Mouse (Mus musculus) hindbrain, embryonic 14.5 days (tissue): ENCODE measurements at regions not wholly inside any gene's neighbourhood (a gene's known extent, or its start where the extent isn't known, plus 50 kb on each side); places are given as distances from the start of the nearest gene placed in this dataset.

Experiments
- ATAC-seq: fragments of 200-750 bp; cut with Nextera tagmentation; 2 replicates; pipeline ENCODE4 v1.8.0; 2017; ENCODE audit warnings: moderate number of reproducible peaks, mild to moderate bottlenecking, moderate TSS enrichment, moderate library complexity; ENCODE audit not compliant: low FRiP score
- DNase-seq: peaks from one replicate; pipeline ENCODE4 v3.0.0-alpha.2; 2015; ENCODE audit warnings: low spot score
- H3K27ac ChIP-seq: fragments of 300-500 bp; sonication (generic); 2 replicates; pipeline ENCODE4 v1.5.1; 2014; ENCODE audit warnings: mild to moderate bottlenecking, moderate library complexity
- H3K27me3 ChIP-seq: fragments of 300-500 bp; sonication (generic); 2 replicates; pipeline ENCODE4 v1.6.1; 2014; ENCODE audit warnings: mild to moderate bottlenecking, low read length, mixed read lengths; ENCODE audit not compliant: control insufficient read depth, insufficient read depth
- H3K36me3 ChIP-seq: fragments of 300-500 bp; sonication (generic); replicated peaks from 2 replicates; pipeline ENCODE4 v1.6.1; 2014; ENCODE audit not compliant: control insufficient read depth, insufficient read depth
- H3K4me1 ChIP-seq: fragments of 300-500 bp; sonication (generic); replicated peaks from 2 replicates; pipeline ENCODE4 v1.6.1; 2014; ENCODE audit warnings: antibody characterized with exemption, low read length, mixed read lengths; ENCODE audit not compliant: control insufficient read depth, insufficient read depth
- H3K4me2 ChIP-seq: fragments of 300-500 bp; sonication (generic); replicated peaks from 2 replicates; pipeline ENCODE4 v1.6.1; 2014; ENCODE audit warnings: mild to moderate bottlenecking, moderate library complexity
- H3K4me3 ChIP-seq: fragments of 300-500 bp; sonication (generic); replicated peaks from 2 replicates; pipeline ENCODE4 v1.5.1; 2014; ENCODE audit warnings: mild to moderate bottlenecking, low read length
- H3K9ac ChIP-seq: fragments of 300-500 bp; sonication (generic); 2 replicates; pipeline ENCODE4 v1.6.1; 2014
- H3K9me3 ChIP-seq: fragments of 300-500 bp; sonication (generic); 2 replicates; pipeline ENCODE4 v1.6.1; 2016; ENCODE audit warnings: low read length; ENCODE audit not compliant: control insufficient read depth
- WGBS: fragments of 180-500 bp; shearing (Covaris S2); extraction: QIAGEN DNeasy Blood & Tissue Kit; methylation state at CpG from one replicate; pipeline ENCODE4 v1.1.7; 2014; 5-methylcytosine and 5-hydroxymethylcytosine counted together

DNA sequence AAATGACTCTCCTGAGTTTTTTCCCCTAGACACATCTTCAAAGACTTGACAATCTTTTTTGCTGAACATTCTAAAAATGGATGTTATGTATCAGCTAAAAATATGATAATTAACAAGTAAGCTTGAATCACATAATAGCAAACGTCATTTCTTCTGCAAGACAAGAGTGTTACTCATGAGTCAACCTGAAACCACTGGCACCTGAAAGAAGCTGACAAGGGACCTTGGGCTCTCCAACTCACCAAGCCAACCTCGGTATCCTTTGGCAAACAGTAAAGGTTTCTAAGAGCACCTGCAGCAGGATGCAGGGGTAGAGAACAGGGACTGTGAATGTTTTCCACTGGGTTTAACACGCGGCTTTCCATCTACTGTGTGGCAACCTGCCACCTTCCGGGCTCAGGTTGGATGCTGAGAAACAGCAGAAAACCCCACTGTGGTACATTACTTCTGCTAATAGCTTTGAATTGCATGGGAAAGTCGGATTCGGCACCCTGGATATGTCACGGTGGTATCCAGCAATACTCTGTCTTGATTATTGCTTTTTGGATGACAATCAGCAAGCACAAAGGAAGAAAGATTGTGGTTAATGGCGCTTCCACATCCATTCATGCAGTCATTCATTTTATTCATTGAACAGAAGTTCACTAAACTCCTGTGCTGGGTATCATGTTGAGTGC is 305.9 kb downstream of the Lpin1 start:
- no peak overlapping the region for H3K4me3 ChIP-seq
- WGBS = 77% methylated on average over 9 of the region's 9 CpGs
- no peak; the same call in 1 of the 2 replicates for ATAC-seq
- H3K36me3 ChIP-seq = no peaks in the 10 kb centered on the region
- H3K4me2 ChIP-seq = no peak overlapping the region
- no peak overlapping the region for H3K27ac ChIP-seq
- no peaks in the 10 kb centered on the region for H3K27me3 ChIP-seq
- no peaks in the 10 kb centered on the region for H3K4me1 ChIP-seq
- no peak overlapping the region for H3K9ac ChIP-seq
- no peak for DNase-seq
- no peaks in the 10 kb centered on the region for H3K9me3 ChIP-seq

DNA sequence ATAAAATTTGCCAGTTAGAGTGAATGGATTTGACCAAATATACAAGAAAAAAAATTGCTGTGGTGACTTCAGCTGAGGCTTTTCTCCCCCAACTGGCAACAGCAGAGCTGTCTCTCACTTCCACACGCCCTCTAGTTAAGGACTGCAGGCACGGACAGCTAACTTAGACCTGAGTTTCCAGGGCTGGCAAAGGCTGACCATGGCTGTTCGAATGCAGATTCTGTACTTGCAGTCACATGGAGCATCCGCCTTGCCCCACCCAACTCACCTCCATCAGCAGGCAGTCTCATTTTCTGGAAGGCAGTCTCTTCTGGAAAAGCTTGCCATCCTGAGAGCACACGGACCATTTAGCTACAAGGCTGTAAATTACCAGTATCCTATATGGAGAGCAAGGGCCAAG is 325.7 kb downstream of the Lpin1 start:
- Histone ChIP-seq H3K27me3 (no peaks in the 10 kb centered on the region), H3K36me3 (no peaks in the 10 kb centered on the region), H3K27ac (no peak overlapping the region), H3K9me3 (no peaks in the 10 kb centered on the region), H3K9ac (no peak overlapping the region), H3K4me1 (no peaks in the 10 kb centered on the region), H3K4me2 (no peak overlapping the region), H3K4me3 (no peak overlapping the region)
- ATAC-seq (no peak), DNase-seq (no peak)
- WGBS = 87% methylated on average over 5 of the region's 5 CpGs

DNA sequence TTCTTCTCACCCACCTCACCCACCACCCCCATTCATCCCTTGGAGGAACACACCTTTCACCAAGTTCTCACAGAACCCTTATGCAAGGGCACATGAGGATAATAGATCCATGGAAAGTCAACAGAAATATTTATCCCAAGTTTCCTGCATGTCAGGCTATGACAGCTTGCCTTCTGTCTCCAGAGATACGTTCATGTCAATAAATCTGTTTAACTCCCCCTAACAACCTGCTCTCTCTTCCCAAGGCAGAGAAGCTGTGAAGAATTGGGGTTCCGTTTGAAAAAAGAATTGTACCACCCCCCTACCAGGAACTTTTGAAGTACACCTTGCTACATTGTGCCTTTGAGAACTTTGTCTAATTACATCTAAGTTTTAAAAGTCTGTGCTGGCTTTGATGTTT is 331.6 kb downstream of the Lpin1 start:
- no peaks in the 10 kb centered on the region for H3K27me3 ChIP-seq
- WGBS = 89% methylated on average over 2 of the region's 2 CpGs

DNA sequence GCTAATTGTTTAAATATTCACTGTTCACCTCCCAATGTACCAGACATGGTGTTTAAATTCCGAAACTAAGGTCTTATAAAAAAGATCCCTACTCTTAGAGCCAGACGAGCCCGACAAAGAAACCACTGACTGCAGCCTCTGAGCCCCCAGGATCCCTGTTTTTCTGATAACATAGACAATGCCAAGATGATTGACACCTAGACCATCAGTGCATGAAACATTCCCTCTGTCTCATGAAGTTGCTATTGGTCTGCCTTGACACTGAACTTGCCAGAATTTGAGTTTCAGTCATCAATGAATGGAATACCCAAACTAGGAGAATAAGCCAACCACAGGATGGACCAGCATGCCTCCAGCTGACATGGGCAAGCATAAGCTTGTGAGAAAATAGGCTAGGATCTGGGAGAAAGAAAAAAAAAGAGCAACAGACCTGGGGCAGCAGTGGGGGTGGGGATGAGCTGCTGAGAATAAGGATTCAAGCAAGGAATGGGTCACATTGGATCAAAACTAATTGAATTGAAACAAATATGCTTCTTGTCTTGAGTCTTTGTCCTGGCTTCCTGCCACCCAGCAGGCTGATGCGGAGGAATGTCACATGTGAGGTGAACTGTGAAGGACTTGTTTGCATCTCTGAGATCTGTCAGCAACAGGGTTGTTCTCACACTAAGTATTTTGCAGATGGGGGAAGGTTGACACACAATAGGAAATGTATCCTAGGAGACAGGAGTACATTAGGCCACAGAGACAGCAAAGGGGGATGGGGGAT is 333.0 kb downstream of the Lpin1 start:
- peak; percentile 61; the same call in 1 of the 2 replicates for ATAC-seq
- WGBS = 34% methylated on average over 4 of the region's 4 CpGs
- H3K4me1 ChIP-seq = no peaks in the 10 kb centered on the region
- H3K27me3 ChIP-seq = no peaks in the 10 kb centered on the region
- H3K9ac ChIP-seq = no peak overlapping the region
- H3K9me3 ChIP-seq = no peaks in the 10 kb centered on the region
- DNase-seq = peak; percentile 32
- H3K36me3 ChIP-seq = no peaks in the 10 kb centered on the region
- no peak overlapping the region for H3K4me3 ChIP-seq
- H3K4me2 ChIP-seq = no peak overlapping the region
- no peak overlapping the region for H3K27ac ChIP-seq

More for the DNA sequence above, 331.6 kb downstream of the Lpin1 start:
- Histone ChIP-seq H3K9me3 (no peaks in the 10 kb centered on the region), H3K4me2 (no peak overlapping the region), H3K9ac (no peak overlapping the region), H3K4me3 (no peak overlapping the region), H3K36me3 (no peaks in the 10 kb centered on the region), H3K4me1 (no peaks in the 10 kb centered on the region), H3K27ac (no peak overlapping the region)
- DNase-seq (no peak), ATAC-seq (no peak)

DNA sequence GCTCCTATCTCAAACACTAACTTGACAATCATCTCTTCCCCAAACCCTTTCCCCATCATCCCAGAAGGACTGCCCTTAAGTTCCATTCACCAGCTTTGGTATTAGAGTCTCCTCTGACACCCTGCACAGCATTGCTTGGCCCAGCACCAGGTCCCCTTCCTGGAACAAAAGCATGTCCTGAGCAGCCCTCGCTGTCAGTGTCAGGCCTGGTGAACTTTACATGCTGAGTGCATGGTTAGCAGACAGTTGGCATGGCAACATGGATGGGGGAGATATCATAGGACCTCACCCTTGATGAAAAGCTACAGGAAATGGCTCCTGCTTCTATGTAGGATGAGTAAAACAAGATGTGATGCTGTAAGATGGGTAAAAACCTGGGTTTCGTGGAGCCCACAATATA is 333.6 kb downstream of the Lpin1 start:
- no peaks in the 10 kb centered on the region for H3K9me3 ChIP-seq
- no peak overlapping the region for H3K4me2 ChIP-seq
- no peak overlapping the region for H3K27ac ChIP-seq
- no peak overlapping the region for H3K4me3 ChIP-seq
- no peak for ATAC-seq
- H3K4me1 ChIP-seq = no peaks in the 10 kb centered on the region
- no peaks in the 10 kb centered on the region for H3K27me3 ChIP-seq
- H3K9ac ChIP-seq = no peak overlapping the region
- 35% methylated on average over 2 of the region's 2 CpGs for WGBS
- no peaks in the 10 kb centered on the region for H3K36me3 ChIP-seq
- no peak for DNase-seq

DNA sequence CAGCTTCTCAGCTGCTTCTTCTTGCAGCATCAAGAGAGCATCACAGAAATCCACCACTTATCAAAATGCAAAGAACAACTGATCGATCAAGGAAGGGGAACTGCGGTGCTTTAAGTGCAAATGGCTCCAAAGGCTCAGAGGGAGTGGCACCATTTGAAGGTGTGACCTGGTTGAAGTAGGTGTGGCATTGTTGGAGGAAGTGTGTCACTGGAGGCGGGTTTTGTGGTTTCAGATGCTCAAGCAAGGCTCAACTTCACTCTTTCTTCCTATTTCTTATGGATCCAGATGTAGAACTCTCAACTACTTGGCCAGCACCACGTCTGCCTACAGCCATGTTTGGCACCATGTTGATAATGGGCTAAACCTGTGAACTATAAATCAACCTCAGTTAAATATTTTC is 334.5 kb downstream of the Lpin1 start:
- H3K9ac ChIP-seq = no peak overlapping the region
- H3K36me3 ChIP-seq = no peaks in the 10 kb centered on the region
- no peak overlapping the region for H3K4me3 ChIP-seq
- ATAC-seq (no peak), DNase-seq (no peak)
- no peaks in the 10 kb centered on the region for H3K4me1 ChIP-seq
- H3K27me3 ChIP-seq = no peaks in the 10 kb centered on the region
- WGBS = 96% methylated on average over 4 of the region's 4 CpGs
- H3K9me3 ChIP-seq = no peaks in the 10 kb centered on the region
- no peak overlapping the region for H3K27ac ChIP-seq
- no peak overlapping the region for H3K4me2 ChIP-seq

GRCm38 (mm10) chr12:16272441-16272840 is 338.3 kb downstream of the Lpin1 start:
- Histone ChIP-seq H3K4me3 (no peak overlapping the region), H3K36me3 (no peaks in the 10 kb centered on the region), H3K4me1 (no peaks in the 10 kb centered on the region), H3K27ac (no peak overlapping the region), H3K9me3 (no peaks in the 10 kb centered on the region), H3K9ac (no peak overlapping the region), H3K27me3 (no peaks in the 10 kb centered on the region; the same call in 1 of the 2 replicates), H3K4me2 (no peak overlapping the region)
- no peak for ATAC-seq
- no peak for DNase-seq

DNA sequence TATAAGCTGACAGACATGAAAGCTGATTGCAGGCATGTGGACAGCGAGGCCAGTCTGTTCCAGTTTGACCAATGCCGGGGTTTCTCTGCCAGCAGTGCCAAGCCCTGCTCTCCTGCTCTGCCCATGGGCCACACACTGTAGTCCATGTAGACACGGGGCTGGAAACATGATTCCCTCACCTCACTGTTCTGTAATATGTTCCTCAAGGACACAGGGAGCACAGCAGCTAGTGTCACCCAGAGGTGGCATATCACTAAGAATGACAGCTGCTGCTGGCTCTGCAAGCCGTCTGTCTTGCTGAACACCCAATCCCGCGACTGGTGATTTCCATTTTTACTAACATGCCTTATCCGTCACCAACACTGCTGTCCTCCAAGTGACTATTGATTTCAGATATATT is 339.9 kb downstream of the Lpin1 start:
- H3K9me3 ChIP-seq = no peaks in the 10 kb centered on the region
- no peak overlapping the region for H3K27ac ChIP-seq
- H3K9ac ChIP-seq = no peak overlapping the region
- WGBS = 82% methylated on average over 7 of the region's 7 CpGs
- ATAC-seq = no peak
- no peak for DNase-seq
- H3K4me3 ChIP-seq = no peak overlapping the region
- H3K4me1 ChIP-seq = no peaks in the 10 kb centered on the region
- no peaks in the 10 kb centered on the region for H3K36me3 ChIP-seq
- H3K27me3 ChIP-seq = no peaks in the 10 kb centered on the region; the same call in 1 of the 2 replicates
- no peak overlapping the region for H3K4me2 ChIP-seq

DNA sequence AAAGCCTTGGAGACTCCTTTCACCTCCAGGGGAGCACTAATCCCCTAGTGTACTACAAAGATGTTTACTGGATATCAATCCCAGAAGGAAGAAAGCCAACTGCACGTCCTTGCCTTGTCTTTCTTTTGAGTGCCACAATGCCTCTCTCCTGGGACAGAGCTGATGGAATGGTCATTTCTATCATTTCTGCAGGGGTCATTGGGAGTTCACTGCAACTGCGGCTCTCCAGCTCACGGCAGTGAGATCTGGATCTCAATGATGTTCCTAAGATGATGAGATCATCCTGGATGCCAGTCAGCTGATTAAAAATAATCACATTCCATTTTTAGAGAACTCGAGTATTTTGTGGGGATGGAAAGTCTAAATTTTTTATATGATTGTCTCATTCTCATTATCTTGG is 341.1 kb downstream of the Lpin1 start:
- WGBS = 70% methylated on average over 4 of the region's 4 CpGs
- Histone ChIP-seq H3K27ac (no peak overlapping the region), H3K4me1 (no peaks in the 10 kb centered on the region), H3K9ac (no peak overlapping the region), H3K36me3 (no peaks in the 10 kb centered on the region), H3K4me2 (no peak overlapping the region), H3K4me3 (no peak overlapping the region), H3K27me3 (no peaks in the 10 kb centered on the region; the same call in 1 of the 2 replicates), H3K9me3 (no peaks in the 10 kb centered on the region)
- ATAC-seq (no peak), DNase-seq (no peak)
